Mouse (Mus musculus) forebrain, embryonic 14.5 days (tissue): ENCODE measurements around the gene Aqp7. TPM values are rescaled to one million over a fixed set of nuclear protein-coding genes. Genes with fewer than 3 reads are reported as not detected.
A peak's percentile ranks its signal among the peaks of the same experiment; 100 is the strongest.

Experiments used
- ATAC-seq: fragments of 200-750 bp; cut with Nextera tagmentation; 2 replicates; pipeline ENCODE4 v1.8.0; 2017; ENCODE audit warnings: mild to moderate bottlenecking, moderate library complexity
- DNase-seq: peaks from one replicate; pipeline ENCODE4 v3.0.0-alpha.2; 2015; ENCODE audit warnings: low spot score
- H3K27ac ChIP-seq: fragments of 300-500 bp; sonication (generic); 2 replicates; pipeline ENCODE4 v1.5.1; 2014; ENCODE audit warnings: low read depth, mild to moderate bottlenecking, control low read depth, low read length, moderate library complexity
- H3K27me3 ChIP-seq: fragments of 300-500 bp; sonication (generic); replicated peaks from 2 replicates; pipeline ENCODE4 v1.6.1; 2014; ENCODE audit warnings: low read length, control low read depth, mixed read lengths; ENCODE audit not compliant: control insufficient read depth, insufficient read depth
- H3K36me3 ChIP-seq: fragments of 300-500 bp; sonication (generic); 2 replicates; pipeline ENCODE4 v1.6.1; 2014; ENCODE audit warnings: low read length, control low read depth; ENCODE audit not compliant: control insufficient read depth, insufficient read depth
- H3K4me1 ChIP-seq: fragments of 300-500 bp; sonication (generic); 2 replicates; pipeline ENCODE4 v1.6.1; 2014; ENCODE audit warnings: antibody characterized with exemption, low read length, control low read depth; ENCODE audit not compliant: control insufficient read depth, insufficient read depth
- H3K4me2 ChIP-seq: fragments of 300-500 bp; sonication (generic); 2 replicates; pipeline ENCODE4 v1.6.1; 2014; ENCODE audit warnings: mild to moderate bottlenecking, control low read depth, low read length
- H3K4me3 ChIP-seq: fragments of 300-500 bp; sonication (generic); 2 replicates; pipeline ENCODE4 v1.5.1; 2014; ENCODE audit warnings: low read depth, low read length, control low read depth
- H3K9ac ChIP-seq: fragments of 300-500 bp; sonication (generic); 2 replicates; pipeline ENCODE4 v1.6.1; 2014; ENCODE audit warnings: mild to moderate bottlenecking, low read length, control low read depth, moderate library complexity
- H3K9me3 ChIP-seq: fragments of 300-500 bp; sonication (generic); replicated peaks from 2 replicates; pipeline ENCODE4 v1.6.1; 2016; ENCODE audit warnings: low read length, control low read depth, mixed read lengths; ENCODE audit not compliant: control insufficient read depth
- WGBS: fragments of 180-500 bp; shearing (Covaris S2); extraction: QIAGEN DNeasy Blood & Tissue Kit; methylation state at CpG from one replicate; pipeline ENCODE4 v1.1.7; 2014; 5-methylcytosine and 5-hydroxymethylcytosine counted together
- polyA plus RNA-seq: library from polyadenylated mRNA; unstranded; fragments of >200 nt; fragmentation: Nextera tagmentation; extraction: Ambion mirVana; gene quantifications from 2 replicates; pipeline ENCODE4 v1.2.1, GENCODE M21; 2014

Aqp7 gene
- polyA plus RNA-seq, 1 experiment from 2014 or later: not detected

DNA sequence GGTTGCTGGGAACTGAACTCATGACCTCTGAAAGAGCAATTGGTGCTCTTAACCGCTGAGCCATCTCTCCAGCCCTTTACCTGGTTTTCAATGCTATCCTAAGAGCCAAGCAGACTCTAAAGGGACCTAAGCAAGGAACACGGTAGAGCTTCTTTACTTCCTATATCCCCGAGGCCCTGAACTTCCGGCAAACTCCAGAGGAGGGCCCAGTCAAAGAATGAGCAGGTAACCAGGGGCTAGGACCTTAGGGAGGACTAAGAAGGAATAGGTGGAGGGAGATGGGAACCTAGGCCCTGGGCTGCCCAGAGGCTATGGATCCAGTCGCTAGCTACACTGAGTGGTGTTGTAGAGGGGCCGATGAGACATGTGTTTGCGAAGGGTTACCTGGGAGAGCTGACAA is 3.8 kb upstream of the Aqp7 start:
- H3K4me2 ChIP-seq: no peak overlapping the region
- H3K27me3 ChIP-seq: no peaks in the 10 kb centered on the region
- ATAC-seq (no peak), DNase-seq (no peak)
- H3K4me1 ChIP-seq: no peaks in the 10 kb centered on the region
- no peak overlapping the region for H3K9ac ChIP-seq
- H3K4me3 ChIP-seq: no peak overlapping the region
- H3K9me3 ChIP-seq: no peaks in the 10 kb centered on the region
- whole genome bisulfite sequencing: 74% methylated on average over 7 of the region's 7 CpGs
- H3K36me3 ChIP-seq: no peaks in the 10 kb centered on the region
- H3K27ac ChIP-seq: no peak overlapping the region

DNA sequence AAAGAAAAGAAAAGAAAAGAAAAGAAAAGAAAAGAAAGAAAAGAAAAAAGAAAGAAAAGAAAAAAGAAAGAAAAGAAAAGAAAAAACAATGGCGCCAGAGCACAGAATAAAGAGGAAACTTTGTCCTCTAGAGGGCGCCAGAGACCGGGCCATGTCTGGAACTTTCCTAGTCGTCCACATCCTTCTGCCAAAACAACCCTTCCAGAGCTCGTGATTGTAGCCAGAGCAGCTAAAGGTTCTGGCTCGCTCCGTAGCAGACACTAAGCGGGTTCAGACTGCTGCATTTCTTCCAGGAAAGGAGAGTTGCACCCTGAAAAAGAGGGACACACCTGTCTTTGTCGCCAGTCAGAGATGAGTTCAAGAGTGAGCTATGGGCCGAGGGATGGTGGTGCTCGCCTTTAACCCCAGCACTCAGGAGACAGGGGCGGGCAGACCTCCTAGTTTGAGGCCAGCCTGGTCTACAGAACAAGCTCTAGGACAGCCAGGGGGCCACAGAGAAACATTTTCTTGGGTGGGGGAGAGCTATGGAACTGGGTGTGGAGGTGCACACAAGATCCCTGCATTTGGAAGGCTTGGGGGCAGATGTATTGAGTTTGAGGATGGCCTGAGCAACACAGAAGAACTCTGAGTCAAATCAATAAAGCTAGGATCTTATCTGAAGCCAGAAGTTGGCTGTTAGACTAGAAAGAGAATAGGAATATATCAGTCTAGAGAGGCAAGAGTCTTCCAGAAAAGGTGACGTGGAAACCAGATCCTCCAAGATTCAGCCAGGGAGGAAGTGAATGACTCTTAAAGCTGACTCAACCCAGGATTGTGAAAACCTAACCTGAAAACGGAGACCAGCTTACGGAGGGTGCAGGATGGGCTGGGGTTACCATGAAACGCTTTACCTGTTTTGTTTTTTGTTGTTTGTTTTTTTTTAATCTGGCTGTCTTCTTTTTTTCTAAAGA is 3.1 kb upstream of the Aqp7 start:
- no peak overlapping the region for H3K27ac ChIP-seq
- 36% methylated on average over 16 of the region's 16 CpGs for WGBS
- peak; percentile 95 for DNase-seq
- peak overlapping the region; percentile 45 for H3K4me2 ChIP-seq
- peak; percentile 90 for ATAC-seq
- peak overlapping the region; percentile 61 for H3K9ac ChIP-seq
- H3K4me1 ChIP-seq: no peaks in the 10 kb centered on the region
- no peaks in the 10 kb centered on the region for H3K36me3 ChIP-seq
- no peaks in the 10 kb centered on the region for H3K9me3 ChIP-seq
- H3K4me3 ChIP-seq: no peak overlapping the region
- H3K27me3 ChIP-seq: no peaks in the 10 kb centered on the region

DNA sequence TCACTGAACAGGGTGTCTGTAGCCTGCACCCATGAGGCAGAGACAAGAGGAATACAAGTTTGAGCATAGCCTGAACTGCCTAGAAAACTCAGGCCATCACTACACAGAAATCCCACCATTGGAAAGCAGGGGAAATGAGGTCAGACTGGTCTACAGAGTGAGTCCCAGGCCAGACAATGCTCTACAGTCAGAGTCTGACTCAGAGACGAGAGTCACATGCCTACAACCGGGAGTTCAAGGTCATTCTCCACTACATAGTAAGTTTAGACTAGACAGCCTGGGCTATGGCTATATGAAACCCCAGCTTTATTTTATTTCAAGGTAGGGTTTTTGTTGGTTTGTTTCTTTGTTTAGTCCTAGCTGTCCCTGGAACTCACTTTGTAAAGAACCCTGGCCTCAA is 987 bp upstream of the Aqp7 start:
- Histone ChIP-seq H3K36me3 (no peaks in the 10 kb centered on the region), H3K9me3 (no peaks in the 10 kb centered on the region), H3K4me3 (no peak overlapping the region), H3K27me3 (no peaks in the 10 kb centered on the region), H3K27ac (no peak overlapping the region), H3K9ac (no peak overlapping the region), H3K4me2 (no peak overlapping the region), H3K4me1 (no peaks in the 10 kb centered on the region)
- no peak for DNase-seq
- no peak for ATAC-seq
- WGBS: 65% methylated on average over 2 of the region's 2 CpGs

DNA sequence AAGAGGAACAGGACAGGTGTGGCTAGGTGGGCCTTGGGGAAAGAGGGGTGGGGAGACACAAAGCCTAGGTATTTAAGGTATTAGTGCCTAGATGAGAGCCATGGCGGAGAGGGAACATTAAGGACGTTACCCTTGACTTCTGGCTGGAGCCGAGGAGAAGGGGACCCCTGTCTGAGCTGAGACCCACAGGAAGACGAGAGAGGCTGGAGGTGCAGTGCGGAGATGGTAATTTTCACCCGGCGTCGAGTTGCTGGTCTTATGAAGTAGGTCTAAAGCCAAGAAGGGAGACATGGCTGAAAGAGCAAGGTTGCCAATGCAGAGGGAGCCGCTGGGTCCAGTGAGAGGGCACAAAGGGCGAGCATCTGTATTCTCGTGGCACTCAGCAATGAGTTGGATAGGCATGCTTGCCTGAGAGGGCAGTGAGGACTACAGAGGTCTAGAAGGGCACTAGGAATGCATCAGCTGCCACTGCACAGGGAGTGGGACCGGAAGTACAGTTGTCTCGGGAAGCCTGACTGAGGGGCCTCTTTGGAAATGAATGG is 1.6 kb downstream of the Aqp7 start:
- DNase-seq (no peak), ATAC-seq (no peak)
- H3K27ac ChIP-seq: no peak overlapping the region
- 83% methylated on average over 13 of the region's 13 CpGs for WGBS
- no peak overlapping the region for H3K4me2 ChIP-seq
- no peaks in the 10 kb centered on the region for H3K36me3 ChIP-seq
- H3K9me3 ChIP-seq: no peaks in the 10 kb centered on the region
- no peaks in the 10 kb centered on the region for H3K27me3 ChIP-seq
- no peak overlapping the region for H3K4me3 ChIP-seq
- no peaks in the 10 kb centered on the region for H3K4me1 ChIP-seq
- H3K9ac ChIP-seq: no peak overlapping the region

DNA sequence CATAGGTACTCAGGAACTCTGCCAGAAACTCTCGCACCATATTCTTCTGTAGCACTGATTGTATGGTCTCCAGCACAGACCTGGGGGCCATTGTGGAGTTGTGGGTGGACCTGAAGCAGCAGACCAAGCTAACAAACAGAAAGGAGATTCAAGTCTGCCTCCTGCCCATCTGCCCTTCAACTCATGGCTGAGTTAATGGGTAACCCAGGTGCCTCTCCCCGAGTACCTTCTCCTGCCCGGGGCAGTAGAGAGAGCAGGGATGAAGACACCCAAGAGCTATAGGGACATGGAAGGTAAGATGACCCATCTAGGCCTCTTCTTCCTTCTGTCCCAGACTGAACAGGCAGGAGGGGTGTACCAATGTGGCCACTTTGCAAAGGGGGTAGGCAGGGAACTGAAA is 2.7 kb downstream of the Aqp7 start:
- Histone ChIP-seq H3K9ac (no peak overlapping the region), H3K4me3 (no peak overlapping the region), H3K4me2 (no peak overlapping the region), H3K4me1 (no peaks in the 10 kb centered on the region), H3K9me3 (no peaks in the 10 kb centered on the region), H3K27ac (no peak overlapping the region), H3K36me3 (no peaks in the 10 kb centered on the region), H3K27me3 (no peaks in the 10 kb centered on the region)
- ATAC-seq: no peak
- WGBS: 94% methylated on average over 3 of the region's 3 CpGs
- DNase-seq: no peak

DNA sequence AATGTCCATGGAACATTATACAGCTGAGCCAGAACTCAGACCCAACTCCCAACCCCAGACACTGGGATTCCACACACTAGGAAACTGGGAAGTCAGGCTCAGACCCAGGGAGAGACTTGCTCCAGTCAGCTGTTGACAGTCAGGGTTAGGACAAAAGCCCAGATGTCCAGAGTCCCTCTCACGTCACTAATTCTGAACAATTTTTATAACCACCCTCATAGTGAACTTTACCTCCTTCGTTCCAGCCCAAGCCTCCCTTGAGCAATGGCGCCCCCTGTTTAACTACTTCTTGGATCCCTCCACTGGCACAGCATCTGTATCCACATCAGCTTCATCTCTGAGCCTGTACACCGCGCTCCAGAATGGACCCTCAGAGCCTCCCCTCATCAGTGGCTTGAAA is 4.0 kb downstream of the Aqp7 start:
- no peak for DNase-seq

DNA sequence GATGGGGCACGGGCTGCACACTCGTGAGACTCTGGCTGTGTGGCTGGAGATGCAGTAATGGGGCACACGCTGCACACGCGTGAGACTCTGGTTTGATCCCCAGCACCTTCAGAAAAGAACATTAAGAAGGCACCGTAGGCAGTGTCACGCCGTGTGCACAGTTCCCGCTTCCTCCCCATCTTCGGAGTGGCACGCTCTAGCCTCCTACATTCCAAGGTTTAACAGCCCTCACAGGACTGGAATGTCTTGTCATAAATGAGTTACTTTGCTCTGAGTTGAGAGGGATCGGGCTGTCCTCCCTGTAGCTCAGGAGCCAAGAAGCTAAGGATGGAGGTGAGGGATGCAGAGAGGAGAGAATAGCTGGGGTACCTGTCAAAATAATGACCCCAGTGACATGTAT is 5.1 kb downstream of the Aqp7 start:
- ATAC-seq (no peak), DNase-seq (no peak)
- Histone ChIP-seq H3K36me3 (no peaks in the 10 kb centered on the region), H3K27ac (no peak overlapping the region), H3K9me3 (no peaks in the 10 kb centered on the region), H3K4me2 (no peak overlapping the region), H3K9ac (no peak overlapping the region), H3K27me3 (no peaks in the 10 kb centered on the region), H3K4me3 (no peak overlapping the region), H3K4me1 (no peaks in the 10 kb centered on the region)
- 85% methylated on average over 12 of the region's 12 CpGs for WGBS

More for the DNA sequence above, 4.0 kb downstream of the Aqp7 start:
- no peak overlapping the region for H3K4me3 ChIP-seq
- no peaks in the 10 kb centered on the region for H3K9me3 ChIP-seq
- no peak overlapping the region for H3K4me2 ChIP-seq
- no peak overlapping the region for H3K27ac ChIP-seq
- no peaks in the 10 kb centered on the region for H3K27me3 ChIP-seq
- ATAC-seq: no peak
- no peaks in the 10 kb centered on the region for H3K4me1 ChIP-seq
- 74% methylated on average over 5 of the region's 5 CpGs for WGBS
- no peaks in the 10 kb centered on the region for H3K36me3 ChIP-seq
- no peak overlapping the region for H3K9ac ChIP-seq

DNA sequence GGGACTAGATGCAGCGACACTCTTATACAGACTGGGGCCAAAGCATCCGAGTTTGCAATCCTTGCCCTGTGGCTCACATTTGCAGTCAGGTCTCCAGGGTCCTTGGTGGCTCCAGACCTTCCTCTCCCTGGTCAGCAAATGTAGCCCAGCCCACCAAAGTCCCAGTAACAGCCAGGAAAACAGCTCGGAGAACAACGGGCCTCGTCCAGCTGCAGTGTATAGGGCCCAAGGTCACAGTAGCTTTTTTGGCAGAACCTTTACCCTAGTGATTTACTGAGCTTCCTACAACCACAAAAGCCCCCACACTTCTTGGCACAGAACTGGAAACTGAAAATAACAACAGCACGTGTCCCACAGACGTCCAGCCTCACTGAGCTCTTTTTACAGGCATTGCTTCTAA is 7.0 kb downstream of the Aqp7 start:
- ATAC-seq (no peak), DNase-seq (no peak)
- no peak overlapping the region for H3K27ac ChIP-seq
- WGBS: 84% methylated on average over 7 of the region's 7 CpGs
- no peak overlapping the region for H3K9ac ChIP-seq
- H3K4me2 ChIP-seq: no peak overlapping the region
- H3K36me3 ChIP-seq: no peaks in the 10 kb centered on the region
- H3K27me3 ChIP-seq: no peaks in the 10 kb centered on the region
- H3K4me1 ChIP-seq: no peaks in the 10 kb centered on the region
- H3K9me3 ChIP-seq: no peaks in the 10 kb centered on the region
- no peak overlapping the region for H3K4me3 ChIP-seq

DNA sequence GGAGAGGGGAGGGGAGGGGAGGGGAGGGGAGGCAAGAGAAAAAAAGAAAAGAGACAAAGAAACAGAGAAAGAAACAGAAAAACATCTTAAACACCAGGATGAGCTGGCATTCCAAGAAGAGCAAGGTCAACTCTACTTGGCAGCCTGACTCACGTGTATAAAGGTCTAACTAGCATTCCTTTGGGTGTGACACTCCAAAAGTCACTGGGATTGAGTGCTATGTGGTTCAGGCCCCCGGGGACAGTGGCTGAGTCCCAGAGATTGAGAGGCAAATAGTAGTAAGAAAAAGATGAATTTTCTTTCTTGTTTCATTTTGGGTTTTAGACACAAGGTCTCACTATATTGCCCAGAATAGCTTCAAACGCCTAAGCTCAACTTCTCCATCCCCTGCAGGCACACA is 10.0 kb downstream of the Aqp7 start:
- DNase-seq: no peak
- Histone ChIP-seq H3K9ac (no peak overlapping the region), H3K9me3 (no peaks in the 10 kb centered on the region), H3K27me3 (no peaks in the 10 kb centered on the region), H3K27ac (no peak overlapping the region), H3K4me1 (no peaks in the 10 kb centered on the region), H3K36me3 (no peaks in the 10 kb centered on the region), H3K4me2 (no peak overlapping the region), H3K4me3 (no peak overlapping the region)
- no peak for ATAC-seq
- WGBS: 63% methylated on average over 3 of the region's 3 CpGs
